Mouse (Mus musculus) small intestine, adult 2 months (tissue): Measurements from ENCODE around the gene Dnah5.

Source experiments
- CTCF ChIP-seq: fragments of 200-500 bp; IDR thresholded peaks from 2 replicates; pipeline ENCODE4 v1.5.1; 2012; ENCODE audit warnings: low read depth, mild to moderate bottlenecking, control low read depth, inconsistent platforms, low read length, moderate library complexity, mixed read lengths; ENCODE audit not compliant: insufficient replicate concordance, insufficient read length; ENCODE audit errors: extremely low read depth
- POLR2A ChIP-seq: fragments of 200-500 bp; IDR thresholded peaks from 2 replicates; pipeline ENCODE4 v1.6.1; 2012; ENCODE audit warnings: low read depth, mild to moderate bottlenecking, control low read depth, inconsistent platforms, low read length, moderate library complexity

DNA sequence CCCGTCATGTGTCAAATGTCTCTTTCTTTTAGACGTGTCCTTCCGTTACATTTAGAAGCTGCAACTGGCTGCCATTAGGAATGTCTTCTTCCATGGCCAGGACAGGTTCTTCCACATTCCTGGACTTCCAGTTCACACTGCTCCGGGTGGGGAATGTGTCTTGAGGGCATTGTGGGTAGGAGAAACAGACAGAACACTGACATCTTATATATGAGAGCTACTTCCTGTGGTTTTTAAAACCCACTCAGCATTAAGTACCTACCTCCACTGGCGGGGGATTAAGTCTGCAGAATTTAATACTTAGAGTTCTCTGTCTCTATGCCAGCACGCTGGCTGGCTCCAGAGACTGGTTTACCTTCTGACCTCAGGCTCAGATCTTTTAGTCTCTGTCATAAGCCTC, 24.0 kb upstream of the Dnah5 start:
- no peak for TF ChIP-seq CTCF
- no peak for TF ChIP-seq POLR2A
